Mouse (Mus musculus): Measurements from ENCODE around the gene Med24. TPM values are rescaled to one million over a fixed set of nuclear protein-coding genes. Genes with fewer than 3 reads are reported as not detected.
A peak's percentile ranks its signal among the peaks of the same experiment; 100 is the strongest.
"Not testable (repeated sequence)": the region's sequence is repeated elsewhere in the genome, so short reads cannot be mapped to it uniquely, and the experiment has no call there.

Med24 gene
- total RNA-seq, 2 experiments from 2014 or later, result 49.5 to 49.8 TPM

DNA sequence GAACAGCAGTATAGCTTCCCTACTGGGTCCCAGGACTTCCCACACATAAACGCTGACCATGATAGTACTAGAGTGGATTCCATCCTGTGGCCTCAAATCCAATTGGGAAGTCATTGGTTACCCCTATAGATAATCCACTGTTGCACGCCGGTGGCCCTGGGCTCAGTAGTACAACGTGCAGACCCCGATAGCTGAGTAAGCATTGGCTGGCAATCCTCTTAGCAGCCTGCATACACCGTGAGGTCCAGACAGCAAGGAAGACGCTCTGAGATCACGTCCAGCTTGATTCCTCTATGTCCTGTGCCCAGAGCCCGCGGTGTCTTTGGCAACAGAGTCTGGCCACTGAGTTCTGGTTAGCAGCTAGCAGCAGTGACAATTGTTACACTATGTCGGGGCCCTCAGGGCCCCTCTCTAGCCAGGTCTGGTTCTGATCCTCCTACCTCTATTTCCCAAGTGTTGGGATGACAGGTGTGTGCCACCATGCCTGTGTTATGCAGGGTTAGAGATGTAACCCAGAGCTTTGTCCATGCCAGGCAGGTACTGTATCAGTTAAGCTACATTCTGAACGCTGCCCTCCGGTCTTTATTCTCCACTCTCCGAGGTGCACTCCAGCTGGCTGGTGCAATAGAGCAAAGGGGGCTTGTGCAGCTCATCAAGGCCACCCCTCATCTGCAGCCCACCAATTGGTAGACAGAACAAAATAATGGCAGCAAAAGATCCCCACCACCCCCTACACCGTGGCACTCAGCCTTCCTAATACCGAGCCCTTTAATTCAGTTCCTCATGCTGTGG lies 30.2 kb downstream of the Med24 start:
- intact Hi-C loops (cut with DNase I), result no loop called here
- no peak for DNase-seq

GRCm38 (mm10) chr11:98697225-98697624 lies 32.0 kb downstream of the Med24 start:
- no peak for DNase-seq
- intact Hi-C loops (cut with DNase I), result no loop called here

- DNase-seq, result no peak
- intact Hi-C loops (cut with DNase I), result no loop called here
Measured at GRCm38 (mm10) chr11:98696454-98697216, 32.6 kb downstream of the Med24 start.

- intact Hi-C loops (cut with DNase I), result no loop called here
- DNase-seq, result no peak
Measured at GRCm38 (mm10) chr11:98695408-98695807, 33.8 kb downstream of the Med24 start.

- no peak for DNase-seq
- intact Hi-C loops (cut with DNase I), result no loop called here
Measured at GRCm38 (mm10) chr11:98694301-98694700, 34.9 kb downstream of the Med24 start.

DNA sequence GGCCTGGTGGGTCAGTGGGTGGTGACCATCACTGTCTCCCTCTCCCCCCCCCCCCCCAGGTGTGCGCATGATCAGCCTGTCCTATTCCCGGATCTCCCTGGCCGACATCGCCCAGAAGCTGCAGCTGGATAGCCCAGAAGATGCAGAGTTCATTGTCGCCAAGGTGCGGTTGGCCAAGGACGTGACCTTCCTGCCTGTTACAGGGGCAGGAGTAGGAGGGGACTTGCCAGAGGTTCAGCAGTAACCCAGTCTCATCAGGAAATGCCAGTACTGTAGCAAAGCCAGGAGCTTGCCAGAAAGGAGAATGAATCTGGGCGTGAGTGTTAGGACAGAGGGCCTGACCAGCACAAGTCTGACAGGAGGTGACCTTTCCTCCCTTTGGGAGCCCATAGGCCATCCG lies 35.5 kb downstream of the Med24 start:
- intact Hi-C loops (cut with DNase I), result no loop called here

DNA sequence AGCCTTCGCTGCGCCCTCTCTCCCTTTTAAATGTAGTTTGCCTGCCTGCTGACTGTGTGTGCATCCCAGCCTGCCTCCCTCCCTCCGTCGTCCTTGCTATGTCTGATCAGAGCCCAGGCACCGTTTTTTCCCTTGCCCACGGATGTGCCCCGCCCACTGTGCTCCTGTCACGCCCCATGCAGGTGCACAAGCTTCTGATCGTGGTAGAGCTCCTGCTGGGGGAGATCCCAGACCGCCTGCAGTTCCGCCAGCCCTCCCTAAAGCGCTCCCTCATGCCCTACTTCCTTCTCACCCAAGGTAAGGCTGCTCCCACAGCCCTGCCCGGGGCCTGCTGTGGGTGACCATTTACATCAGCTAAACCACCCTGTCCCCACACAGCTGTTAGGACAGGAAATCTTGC lies 36.0 kb downstream of the Med24 start:
- DNase-seq, result no peak
- intact Hi-C loops (cut with DNase I), result no loop called here

More for the DNA sequence above, 35.5 kb downstream of the Med24 start:
- DNase-seq, result no peak

DNA sequence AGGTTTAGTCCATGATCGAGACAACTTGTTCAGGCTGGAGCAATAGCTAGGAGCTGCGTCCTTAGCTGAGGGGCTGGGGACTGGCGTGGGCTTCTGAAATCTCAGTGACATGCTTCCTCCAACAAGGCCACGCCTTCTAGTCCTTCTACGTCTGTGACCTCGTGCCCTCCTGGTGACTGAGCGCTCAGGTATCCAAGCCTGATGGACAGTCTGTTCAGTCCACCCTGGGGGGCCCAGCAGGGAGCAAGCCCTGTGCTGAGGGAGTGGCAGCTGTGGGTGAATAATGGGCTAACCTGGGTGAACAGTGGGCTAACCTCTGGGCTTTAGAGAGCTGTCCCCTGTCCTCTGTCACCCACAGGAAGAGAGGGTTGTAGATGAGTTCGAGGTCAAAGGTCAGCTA lies 41.2 kb downstream of the Med24 start:
- intact Hi-C loops (cut with DNase I), result no loop called here

DNA sequence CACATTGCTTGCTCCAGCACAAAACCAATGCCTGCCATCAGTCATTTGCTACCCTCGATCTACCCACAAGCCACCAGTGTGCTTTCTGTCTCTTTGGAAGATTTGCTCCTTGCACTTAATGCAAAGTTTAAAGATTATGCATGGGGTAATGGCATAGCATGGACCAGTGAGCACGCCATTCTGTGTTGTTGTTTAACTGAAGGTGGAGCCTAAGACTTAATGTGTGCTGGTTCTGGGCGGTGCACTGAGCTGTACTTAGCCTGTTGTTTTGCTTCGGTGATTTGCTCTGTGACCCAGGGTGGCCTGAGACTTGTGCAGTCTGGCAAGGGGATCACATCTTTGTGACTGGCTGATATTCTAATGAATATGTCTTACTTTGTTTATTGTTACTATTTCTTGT lies 42.3 kb downstream of the Med24 start:
- intact Hi-C loops (cut with DNase I), result no loop called here
- no peak for DNase-seq

More for the DNA sequence above, 41.2 kb downstream of the Med24 start:
- no peak for DNase-seq

DNA sequence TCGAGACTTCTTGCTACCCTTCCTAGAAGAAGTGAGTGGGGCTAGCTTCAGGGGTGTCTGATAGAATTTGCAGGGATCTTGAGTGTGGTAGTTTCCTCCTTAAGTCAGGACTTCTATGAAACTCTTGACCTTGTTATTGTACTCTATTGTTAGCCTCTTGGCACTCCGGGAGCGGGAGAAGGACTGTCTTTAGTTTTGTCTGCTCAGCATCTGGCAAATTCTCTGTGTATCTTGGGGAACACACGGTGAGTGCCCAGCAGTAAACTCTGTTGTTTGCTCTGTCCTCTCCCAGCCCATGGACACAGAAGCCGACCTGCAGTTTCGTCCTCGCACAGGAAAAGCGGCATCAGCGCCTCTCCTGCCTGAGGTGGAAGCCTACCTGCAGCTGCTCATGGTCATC lies 43.6 kb downstream of the Med24 start:
- no peak for DNase-seq
- intact Hi-C loops (cut with DNase I), result no loop called here

GRCm38 (mm10) chr11:98682811-98683210 lies 46.4 kb downstream of the Med24 start:
- intact Hi-C loops (cut with DNase I), result no loop called here
- no peak for DNase-seq

- DNase-seq, result peak; percentile 96
- intact Hi-C loops (cut with DNase I), result no loop called here
Measured at GRCm38 (mm10) chr11:98681786-98682745, 47.2 kb downstream of the Med24 start, which contains the start of gene Psmd3. TSS of gene Psmd3 (plus strand) at chr11:98682554.

- DNase-seq, result no peak
- intact Hi-C loops (cut with DNase I), result no loop called here
Measured at GRCm38 (mm10) chr11:98681186-98681585, 48.0 kb downstream of the Med24 start.

- DNase-seq; intact Hi-C loops (cut with DNase I): not testable (repeated sequence)
Measured at GRCm38 (mm10) chr11:98680595-98680994, 48.6 kb downstream of the Med24 start.

- intact Hi-C loops (cut with DNase I), result no loop called here
- no peak for DNase-seq
Measured at GRCm38 (mm10) chr11:98680023-98680422, 49.2 kb downstream of the Med24 start.

GRCm38 (mm10) chr11:98675829-98676363 lies 53.3 kb downstream of the Med24 start:
- intact Hi-C loops (cut with DNase I), result no loop called here

GRCm38 (mm10) chr11:98673136-98673535 lies 56.1 kb downstream of the Med24 start:
- peak; percentile 52 to 69 for DNase-seq
- intact Hi-C loops (cut with DNase I), result loop anchor here (5.0 kb wide), 1 partner anchor 66 kb away; no protein-coding TSS in a partner anchor

More at GRCm38 (mm10) chr11:98675829-98676363, 53.3 kb downstream of the Med24 start:
- no peak for DNase-seq

- intact Hi-C loops (cut with DNase I), result loop anchor here (5.0 kb wide), 1 partner anchor 65 kb away; no protein-coding TSS in a partner anchor
- no peak for DNase-seq
Measured at GRCm38 (mm10) chr11:98672482-98672881, 56.8 kb downstream of the Med24 start.

DNA sequence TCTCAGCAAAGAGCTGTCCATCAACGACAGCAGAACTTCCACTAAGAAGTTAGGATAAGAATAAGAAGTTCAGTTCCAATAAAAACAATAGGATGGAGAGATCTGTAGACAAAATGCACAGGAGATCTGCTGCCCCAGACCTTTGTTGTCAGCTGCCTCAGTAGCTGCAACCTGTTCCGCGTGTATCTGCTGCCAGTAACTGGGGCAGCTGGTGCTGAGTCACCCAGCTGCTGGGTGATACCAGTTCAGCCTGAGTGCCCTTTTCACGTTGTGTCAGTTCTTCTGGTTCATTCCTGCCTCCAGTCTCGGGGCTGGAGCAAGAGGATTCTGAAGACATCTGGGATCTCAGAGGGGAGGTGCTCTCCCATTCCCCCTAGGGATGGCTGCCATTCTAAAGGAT lies 57.4 kb downstream of the Med24 start:
- intact Hi-C loops (cut with DNase I), result loop anchor here (5.0 kb wide), 1 partner anchor 65 kb away; no protein-coding TSS in a partner anchor
- DNase-seq, result no peak

- DNase-seq, result no peak
- intact Hi-C loops (cut with DNase I), result loop anchor here (5.0 kb wide), 1 partner anchor 64 kb away; no protein-coding TSS in a partner anchor
Measured at GRCm38 (mm10) chr11:98671284-98671815, 57.9 kb downstream of the Med24 start.
